Mouse (Mus musculus) frontal cortex, postnatal 36 days (tissue): ENCODE measurements around the gene Acot6.
A peak's percentile ranks its signal among the peaks of the same experiment; 100 is the strongest.

Experiments used
- DNase-seq, 2 experiments: peaks; one replicate each; pipeline ENCODE4 v3.0.0; 2022; ENCODE audit warnings: low spot score in 2 of 2

Acot6 gene

GRCm38 (mm10) chr12:84101493-84101845, 1.0 kb downstream of the Acot6 start:
- no peak for DNase-seq

GRCm38 (mm10) chr12:84107012-84107411, 6.6 kb downstream of the Acot6 start:
- no peak for DNase-seq

GRCm38 (mm10) chr12:84107692-84108091, 7.2 kb downstream of the Acot6 start:
- DNase-seq: no peak

GRCm38 (mm10) chr12:84109924-84110323, 9.5 kb downstream of the Acot6 start:
- no peak for DNase-seq

GRCm38 (mm10) chr12:84110814-84111213, 10.4 kb downstream of the Acot6 start:
- no peak for DNase-seq

GRCm38 (mm10) chr12:84113676-84114075, 13.2 kb downstream of the Acot6 start:
- DNase-seq: no peak

- DNase-seq: peak; percentile 81 to 84
Measured at GRCm38 (mm10) chr12:84114153-84114994, 13.9 kb downstream of the Acot6 start, which contains the start of gene Dnal1. TSS of gene Dnal1 (plus strand) at chr12:84114366.

GRCm38 (mm10) chr12:84119584-84119983, 19.1 kb downstream of the Acot6 start:
- no peak for DNase-seq

- no peak for DNase-seq
Measured at GRCm38 (mm10) chr12:84125892-84126291, 25.4 kb downstream of the Acot6 start.

GRCm38 (mm10) chr12:84126899-84127298, 26.4 kb downstream of the Acot6 start:
- DNase-seq: no peak

- DNase-seq: no peak
Measured at GRCm38 (mm10) chr12:84128576-84128975, 28.1 kb downstream of the Acot6 start.

- no peak for DNase-seq
Measured at GRCm38 (mm10) chr12:84129931-84130330, 29.5 kb downstream of the Acot6 start.

- DNase-seq: no peak
Measured at GRCm38 (mm10) chr12:84132265-84132664, 31.8 kb downstream of the Acot6 start.

GRCm38 (mm10) chr12:84137131-84137530, 36.7 kb downstream of the Acot6 start:
- no peak for DNase-seq

GRCm38 (mm10) chr12:84140135-84140534, 39.7 kb downstream of the Acot6 start:
- DNase-seq: no peak

- DNase-seq: no peak
Measured at GRCm38 (mm10) chr12:84141271-84141670, 40.8 kb downstream of the Acot6 start.

- no peak for DNase-seq
Measured at GRCm38 (mm10) chr12:84142281-84143050, 42.0 kb downstream of the Acot6 start.

GRCm38 (mm10) chr12:84147954-84148621, 47.6 kb downstream of the Acot6 start, which contains the start of gene Pnma1:
TSS of gene Pnma1 (minus strand) at chr12:84148489.
- peak; percentile 82 to 83 for DNase-seq

GRCm38 (mm10) chr12:84148622-84149012, 48.2 kb downstream of the Acot6 start:
- DNase-seq: no peak

- DNase-seq: no peak
Measured at GRCm38 (mm10) chr12:84149971-84150370, 49.5 kb downstream of the Acot6 start.

- no peak for DNase-seq
Measured at GRCm38 (mm10) chr12:84150976-84151375, 50.5 kb downstream of the Acot6 start.

- no peak for DNase-seq
Measured at GRCm38 (mm10) chr12:84151911-84152310, 51.5 kb downstream of the Acot6 start.
